Mouse (Mus musculus) right cerebral cortex, postnatal 10 days (tissue): ENCODE data around the gene Clec3a.
A peak's percentile ranks its signal among the peaks of the same experiment; 100 is the strongest.

Source experiments
- DNase-seq, 2 experiments: peaks; one replicate each; pipeline ENCODE4 v3.0.0; 2021; ENCODE audit warnings: low spot score in 2 of 2

Clec3a gene

DNA sequence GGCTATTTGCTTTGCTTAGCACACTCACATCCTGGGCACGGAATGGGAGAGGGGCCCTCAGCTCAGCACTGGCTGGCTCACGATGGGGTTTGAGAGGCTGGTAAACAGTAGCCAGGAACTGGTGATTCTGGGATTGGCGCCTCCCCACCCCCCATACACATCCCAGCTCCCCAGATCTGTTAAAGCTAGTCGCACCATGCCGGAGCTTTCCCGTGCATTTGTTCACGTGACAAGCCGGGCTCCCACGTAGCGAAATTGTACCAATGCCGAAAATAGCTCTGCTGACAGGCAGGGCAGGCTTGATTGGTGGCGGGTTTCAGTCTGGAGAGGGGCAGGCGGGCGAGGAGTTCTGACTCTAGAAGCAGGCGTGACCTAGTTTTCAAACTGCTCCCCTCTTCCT is 38.1 kb downstream of the Clec3a start:
- peak; percentile 50 to 54 for DNase-seq

GRCm38 (mm10) chr8:114458113-114458784 is 40.4 kb downstream of the Clec3a start:
- DNase-seq = no peak

- no peak for DNase-seq
Measured at GRCm38 (mm10) chr8:114460600-114460999, 42.7 kb downstream of the Clec3a start.

- no peak for DNase-seq
Measured at GRCm38 (mm10) chr8:114462591-114462990, 44.7 kb downstream of the Clec3a start.

DNA sequence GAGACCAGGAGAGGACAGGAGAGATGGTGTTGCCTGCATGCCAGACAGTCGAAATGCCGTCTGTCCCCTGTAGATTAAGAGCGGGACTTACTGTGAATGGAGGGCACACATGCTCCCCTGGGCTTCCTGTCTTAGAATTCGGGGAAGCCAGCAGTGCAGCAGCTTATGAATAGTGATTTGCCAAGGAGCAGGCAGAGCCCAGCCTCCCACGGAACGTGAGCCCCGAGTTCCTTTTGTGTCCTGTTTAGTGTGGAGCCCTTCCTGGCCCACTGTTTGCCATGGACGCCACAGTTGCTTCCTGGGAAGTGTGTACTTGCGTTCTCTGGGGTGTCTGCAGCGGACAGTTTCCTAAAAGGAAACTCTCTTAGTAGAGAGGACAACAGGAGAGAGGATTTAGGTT is 45.4 kb downstream of the Clec3a start:
- DNase-seq = no peak

DNA sequence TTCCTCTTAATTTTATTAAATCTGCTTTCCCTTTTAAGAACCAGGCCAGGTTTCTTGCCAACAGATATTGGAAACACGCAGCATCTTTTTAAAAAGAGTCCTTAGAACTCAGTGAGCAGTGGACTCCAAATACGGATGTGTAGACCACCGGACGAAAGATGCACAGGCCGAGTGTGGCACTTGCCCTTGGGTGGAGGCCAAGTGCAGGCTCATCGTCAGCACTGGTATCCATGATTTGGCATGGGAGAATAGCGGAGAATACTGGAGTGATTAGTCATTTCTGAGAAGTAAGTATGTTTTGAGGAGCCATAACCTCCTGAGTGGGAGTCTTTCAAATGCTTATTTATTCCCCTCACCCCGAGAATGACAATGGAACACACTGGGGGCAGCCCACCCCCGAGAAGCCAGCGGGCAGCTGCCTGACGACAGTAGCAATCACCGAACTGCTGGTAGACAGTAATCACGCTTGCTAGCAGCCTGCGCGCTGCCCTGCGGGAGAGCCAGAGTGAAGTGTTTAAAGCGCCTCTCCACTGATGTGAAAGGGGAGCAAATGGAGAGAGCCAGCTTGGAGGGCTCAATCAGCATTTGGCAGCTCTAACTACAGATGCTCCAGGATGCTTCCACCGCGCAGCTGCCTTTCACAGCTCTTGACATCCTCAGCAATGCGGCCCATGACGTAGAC is 50.8 kb downstream of the Clec3a start:
- no peak for DNase-seq

GRCm38 (mm10) chr8:114469208-114469590 is 51.3 kb downstream of the Clec3a start:
- DNase-seq = no peak

DNA sequence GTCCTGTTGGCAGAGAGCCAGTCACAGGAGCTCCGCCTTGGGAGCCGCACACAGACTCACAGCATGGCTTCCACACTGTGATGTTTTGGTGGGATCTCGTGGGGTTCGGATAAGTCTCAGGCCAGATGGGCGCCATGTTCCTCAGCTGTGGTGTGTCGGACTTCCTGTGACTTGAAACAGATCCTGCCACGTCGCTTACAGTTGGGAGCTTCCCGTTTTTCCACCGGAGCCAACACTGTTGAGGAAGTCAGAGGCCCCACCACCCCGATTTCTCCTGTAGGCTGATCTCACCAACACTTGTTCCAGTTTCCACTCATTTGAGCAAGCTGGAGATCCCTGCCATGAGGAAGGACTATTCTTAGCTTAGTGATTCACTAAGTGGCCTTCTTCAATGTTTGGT is 55.7 kb downstream of the Clec3a start:
- no peak for DNase-seq
